ENCODE assay signal across 18 mouse cellular contexts in genomic region chr17:10367044-10367443, GRCm38 (mm10). TPM values are rescaled to one million over a fixed set of nuclear protein-coding genes. Genes with fewer than 3 reads are reported as not detected.
DNase-seq lines count a peak whose midpoint lies in the region; ATAC-seq and TF ChIP-seq lines count a peak whose summit lies in the region.
"Had no signal": no experiment of that assay in that cellular context is flagged by ENCODE, and none has a peak within 500 bp of the region (broad histone marks: within the 10 kb centered on the region; RNA-seq: fewer than 3 reads in every experiment).

No protein-coding gene starts in this region.

- no peak for DNase-seq in gastrocnemius, adult 2 months
- DNase-seq in gastrocnemius, postnatal 25 days = no peak
- DNase-seq in hindbrain, postnatal 0 days (ENCODE audit: low spot score) = no peak
- no peak for DNase-seq in liver, postnatal 0 days
- no peak for DNase-seq in liver, embryonic 11.5 days (ENCODE audit: low spot score)
- no peak for DNase-seq in cerebellum, postnatal 25 days
- DNase-seq: cerebellum, adult 11 months; liver, embryonic 13.5 days; lung, postnatal 14 days; thymus, postnatal 25 days had no signal

- WGBS in hindbrain, embryonic 13.5 days = 85% methylated on average over 5 of the region's 5 CpGs
- 84% methylated on average over 5 of the region's 5 CpGs for WGBS in hindbrain, postnatal 0 days
- WGBS in liver, postnatal 0 days (ENCODE audit: insufficient replicate concordance) = 39% methylated on average over 5 of the region's 5 CpGs
- WGBS in liver, embryonic 11.5 days = 41% methylated on average over 5 of the region's 5 CpGs

- H3K9me3 ChIP-seq in hindbrain, embryonic 13.5 days = no peaks in the 10 kb centered on the region
- no peaks in the 10 kb centered on the region for H3K9me3 ChIP-seq in hindbrain, postnatal 0 days (ENCODE audit: low read length)
- no peaks in the 10 kb centered on the region for H3K9me3 ChIP-seq in liver, postnatal 0 days (ENCODE audit: low read length)
- H3K9me3 ChIP-seq in liver, embryonic 11.5 days (ENCODE audit: control insufficient read depth, low read length) = no peaks in the 10 kb centered on the region
- H3K9me3 ChIP-seq: limb, embryonic 10.5 days; liver, embryonic 13.5 days; midbrain, embryonic 15.5 days had no signal

- peak; percentile 37; the same call in 1 of the 2 replicates for TF ChIP-seq EP300 in liver, postnatal 0 days (IDR thresholded peaks at IDR 0.05; ENCODE audit: low read depth)

- no peak overlapping the region for H3K4me2 ChIP-seq in hindbrain, embryonic 13.5 days
- no peak overlapping the region for H3K4me2 ChIP-seq in hindbrain, postnatal 0 days (ENCODE audit: low read depth, low read length)
- H3K4me2 ChIP-seq in liver, postnatal 0 days (ENCODE audit: low read depth, low read length) = no peak overlapping the region
- no peak overlapping the region for H3K4me2 ChIP-seq in liver, embryonic 11.5 days
- H3K4me2 ChIP-seq: hindbrain, embryonic 14.5 days; liver, embryonic 13.5 days; midbrain, embryonic 15.5 days had no signal

- H3K4me1 ChIP-seq in hindbrain, embryonic 13.5 days (replicated peaks) = no peaks in the 10 kb centered on the region
- no peaks in the 10 kb centered on the region for H3K4me1 ChIP-seq in hindbrain, postnatal 0 days (ENCODE audit: insufficient read depth, low read length)
- no peaks in the 10 kb centered on the region for H3K4me1 ChIP-seq in liver, postnatal 0 days (ENCODE audit: insufficient read depth)
- H3K4me1 ChIP-seq in liver, embryonic 11.5 days (replicated peaks; ENCODE audit: control insufficient read depth, insufficient read depth, low read length) = peaks cover 6% of the 10 kb centered on the region; the same call in 1 of the 2 replicates

- no peak for ATAC-seq in hindbrain, embryonic 13.5 days (ENCODE audit: low FRiP score)
- ATAC-seq in hindbrain, postnatal 0 days = no peak
- ATAC-seq in liver, postnatal 0 days = peak; percentile 36; the same call in 1 of the 2 replicates
- ATAC-seq in liver, embryonic 11.5 days (replicated peaks; ENCODE audit: low FRiP score) = no peak
- ATAC-seq: forebrain, embryonic 16.5 days; intestine, embryonic 16.5 days; midbrain, embryonic 15.5 days had no signal

- H3K36me3 ChIP-seq in hindbrain, embryonic 13.5 days = no peaks in the 10 kb centered on the region
- H3K36me3 ChIP-seq in hindbrain, postnatal 0 days (ENCODE audit: insufficient read depth, low read length) = no peaks in the 10 kb centered on the region
- H3K36me3 ChIP-seq in liver, postnatal 0 days (replicated peaks; ENCODE audit: insufficient read depth, low read length) = no peaks in the 10 kb centered on the region
- H3K36me3 ChIP-seq in liver, embryonic 11.5 days (ENCODE audit: control insufficient read depth, insufficient read depth, low read length) = no peaks in the 10 kb centered on the region
- H3K36me3 ChIP-seq: limb, embryonic 10.5 days; liver, embryonic 13.5 days; midbrain, embryonic 15.5 days had no signal

- intact Hi-C loops in gastrocnemius, adult 2 months (cut with DNase I) = no loop called here

- TF ChIP-seq CTCF in gastrocnemius, adult 2 months (IDR thresholded peaks at IDR 0.05) = no peak
- TF ChIP-seq CTCF in hindbrain, postnatal 0 days (IDR thresholded peaks at IDR 0.05; ENCODE audit: low read depth) = no peak
- no peak for TF ChIP-seq CTCF in liver, postnatal 0 days (IDR thresholded peaks at IDR 0.05; ENCODE audit: low read depth)

- 0 out of 2 replicates have a peak overlapping the region, but pooled peaks have one; percentile 20 for H3K27ac ChIP-seq in gastrocnemius, adult 2 months
- H3K27ac ChIP-seq in hindbrain, embryonic 13.5 days = 0 out of 2 replicates have a peak overlapping the region, but pooled peaks have one; percentile 2
- H3K27ac ChIP-seq in hindbrain, postnatal 0 days = no peak overlapping the region
- H3K27ac ChIP-seq in liver, postnatal 0 days (ENCODE audit: low read depth) = no peak overlapping the region
- no peak overlapping the region for H3K27ac ChIP-seq in liver, embryonic 11.5 days (ENCODE audit: low read depth, low read length)
- H3K27ac ChIP-seq: hindbrain, embryonic 14.5 days; limb, embryonic 10.5 days; liver, embryonic 13.5 days; midbrain, embryonic 15.5 days had no signal

- H3K4me3 ChIP-seq in gastrocnemius, adult 2 months = no peak overlapping the region
- no peak overlapping the region for H3K4me3 ChIP-seq in hindbrain, embryonic 13.5 days
- H3K4me3 ChIP-seq in hindbrain, postnatal 0 days (ENCODE audit: low read length) = no peak overlapping the region
- H3K4me3 ChIP-seq in liver, postnatal 0 days (ENCODE audit: low read depth, low read length) = no peak overlapping the region
- no peak overlapping the region for H3K4me3 ChIP-seq in liver, embryonic 11.5 days (ENCODE audit: low read depth, low read length)
- H3K4me3 ChIP-seq: left cerebral cortex, adult 2 months; limb, embryonic 10.5 days; liver, embryonic 13.5 days; megakaryocyte, embryonic 14.5 days; midbrain, embryonic 15.5 days had no signal

- no peaks in the 10 kb centered on the region for H3K27me3 ChIP-seq in hindbrain, embryonic 13.5 days
- H3K27me3 ChIP-seq in hindbrain, postnatal 0 days (ENCODE audit: insufficient read depth, low read length) = no peaks in the 10 kb centered on the region
- no peaks in the 10 kb centered on the region for H3K27me3 ChIP-seq in liver, postnatal 0 days (ENCODE audit: insufficient read depth, low read length)
- no peaks in the 10 kb centered on the region for H3K27me3 ChIP-seq in liver, embryonic 11.5 days (replicated peaks; ENCODE audit: control insufficient read depth, insufficient read depth, low read length)
- H3K27me3 ChIP-seq: liver, embryonic 13.5 days; megakaryocyte, embryonic 14.5 days; midbrain, embryonic 15.5 days had no signal

- no peak overlapping the region for H3K9ac ChIP-seq in hindbrain, embryonic 13.5 days
- H3K9ac ChIP-seq in hindbrain, postnatal 0 days (replicated peaks; ENCODE audit: low read length) = no peak overlapping the region
- H3K9ac ChIP-seq in liver, postnatal 0 days (replicated peaks) = no peak overlapping the region
- H3K9ac ChIP-seq in liver, embryonic 11.5 days (ENCODE audit: low read depth, low read length) = no peak overlapping the region
- H3K9ac ChIP-seq: hindbrain, embryonic 14.5 days; liver, embryonic 13.5 days; midbrain, embryonic 15.5 days had no signal

RNA-seq across cellular contexts. Expression of gene Qk, which starts 47.4 kb away (rescaled TPM):
- 100 to 1,000 TPM; 236 to 397 TPM for total RNA-seq in gastrocnemius, adult 2 months (2021)
- 100 to 1,000 TPM; 235 to 264 TPM for total RNA-seq in gastrocnemius, postnatal 25 days (2021)
- polyA plus RNA-seq in hindbrain, embryonic 13.5 days (2015; fragmentation: Nextera tagmentation; extraction: Ambion mirVana) = 47.6 and 52.5 TPM in 2 replicates
- total RNA-seq in hindbrain, postnatal 0 days (2014; rRNA removed) = 466 and 482 TPM in 2 replicates
- polyA plus RNA-seq in hindbrain, postnatal 0 days (2015; fragmentation: Nextera tagmentation; extraction: Ambion mirVana) = 66.7 and 77.3 TPM in 2 replicates
- polyA plus RNA-seq in liver, postnatal 0 days (2015; fragmentation: Nextera tagmentation; extraction: Ambion mirVana) = 9.1 and 9.9 TPM in 2 replicates
- polyA plus RNA-seq in liver, embryonic 11.5 days (2014; fragmentation: Nextera tagmentation; extraction: Ambion mirVana) = 18.2 and 20.3 TPM in 2 replicates

Comparison
In these comparisons a context has a peak if more than half of its experiments do, and no peak if none do; other contexts are left out.
1. H3K27ac ChIP-seq: peak in gastrocnemius, adult 2 months (single experiment) and hindbrain, embryonic 13.5 days (single experiment); none in hindbrain, postnatal 0 days (single experiment), liver, postnatal 0 days (single experiment) and liver, embryonic 11.5 days (single experiment).